ENCODE assay signal across 29 mouse cellular contexts in genomic region chr6:46774529-46774928, GRCm38 (mm10).
"Had no signal": no experiment of that assay in that cellular context is flagged by ENCODE, and none has a peak within 500 bp of the region (broad histone marks: within the 10 kb centered on the region; RNA-seq: fewer than 3 reads in every experiment).

No protein-coding gene starts in this region.

- H3K4me3 ChIP-seq: limb, embryonic 10.5 days; limb, embryonic 12.5 days; limb, embryonic 13.5 days; limb, embryonic 15.5 days; liver, embryonic 12.5 days; liver, embryonic 13.5 days; liver, embryonic 15.5 days; lung, embryonic 15.5 days; megakaryocyte, embryonic 14.5 days; midbrain, embryonic 10.5 days; midbrain, embryonic 12.5 days; midbrain, embryonic 13.5 days; midbrain, embryonic 15.5 days; myocyte had no signal

- H3K27ac ChIP-seq: limb, embryonic 10.5 days; limb, embryonic 12.5 days; limb, embryonic 13.5 days; limb, embryonic 15.5 days; liver, embryonic 12.5 days; liver, embryonic 13.5 days; liver, embryonic 14.5 days; liver, embryonic 15.5 days; lung, embryonic 15.5 days; macrophage; midbrain, embryonic 10.5 days; midbrain, embryonic 12.5 days; midbrain, embryonic 13.5 days; midbrain, embryonic 15.5 days had no signal

- DNase-seq: left cerebral cortex, postnatal 4 days; liver; liver, embryonic 13.5 days; liver, postnatal 0 days; lung, adult 18-20 months; lung, adult 2 months; lung, embryonic 14.5 days; lung, postnatal 10 days; lung, postnatal 14 days; lung, postnatal 36 days; lung, postnatal 4 days; midbrain, embryonic 14.5 days had no signal

- ATAC-seq: liver, embryonic 12.5 days; liver, postnatal 0 days; lung, postnatal 0 days; midbrain, embryonic 13.5 days; midbrain, embryonic 15.5 days; midbrain, embryonic 16.5 days had no signal
